Mouse (Mus musculus): Measurements from ENCODE around the gene Msx1.

Gene Msx1

DNA sequence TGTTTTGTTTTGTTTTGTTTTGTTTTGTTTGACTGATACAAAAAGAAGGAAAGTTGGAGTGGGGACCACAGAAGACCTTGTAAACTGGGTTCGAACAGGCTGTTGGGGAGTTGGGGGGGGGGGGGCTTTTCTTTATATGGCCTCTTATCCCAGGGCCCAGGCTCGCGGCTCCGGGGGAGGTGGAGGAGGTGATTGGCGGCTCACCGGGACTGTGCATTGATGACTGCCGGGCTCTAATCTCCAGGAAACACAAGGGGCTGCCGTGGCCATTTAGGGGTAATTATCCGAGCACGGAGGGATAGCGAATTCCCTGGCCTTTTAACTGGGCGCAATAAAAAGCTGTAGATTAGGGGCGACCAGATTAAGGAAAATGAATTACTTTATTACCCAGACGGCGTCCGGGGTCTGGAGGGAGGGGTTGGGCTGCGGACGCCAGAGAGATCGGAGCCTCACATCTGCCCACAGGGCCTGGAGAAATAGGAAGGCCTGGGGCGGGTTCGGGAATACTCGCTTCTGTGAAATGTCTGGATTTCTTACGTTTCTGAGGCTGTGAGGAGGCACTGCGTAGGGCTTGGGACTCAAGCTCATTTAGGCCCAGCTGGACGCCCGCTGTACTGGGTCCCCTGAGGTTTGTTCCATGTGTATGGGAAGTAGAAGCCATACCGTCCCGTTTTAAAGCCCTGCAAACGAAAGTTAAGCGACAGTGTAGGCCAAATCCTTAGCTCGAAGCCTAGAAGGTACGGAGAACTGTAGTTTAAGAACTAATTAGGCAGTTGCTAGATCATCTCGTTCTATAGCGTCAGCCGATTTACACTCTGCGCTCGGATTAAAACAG lies 1.4 kb upstream of the Msx1 start:
- no peak for DNase-seq (ENCODE audit: low spot score)

DNA sequence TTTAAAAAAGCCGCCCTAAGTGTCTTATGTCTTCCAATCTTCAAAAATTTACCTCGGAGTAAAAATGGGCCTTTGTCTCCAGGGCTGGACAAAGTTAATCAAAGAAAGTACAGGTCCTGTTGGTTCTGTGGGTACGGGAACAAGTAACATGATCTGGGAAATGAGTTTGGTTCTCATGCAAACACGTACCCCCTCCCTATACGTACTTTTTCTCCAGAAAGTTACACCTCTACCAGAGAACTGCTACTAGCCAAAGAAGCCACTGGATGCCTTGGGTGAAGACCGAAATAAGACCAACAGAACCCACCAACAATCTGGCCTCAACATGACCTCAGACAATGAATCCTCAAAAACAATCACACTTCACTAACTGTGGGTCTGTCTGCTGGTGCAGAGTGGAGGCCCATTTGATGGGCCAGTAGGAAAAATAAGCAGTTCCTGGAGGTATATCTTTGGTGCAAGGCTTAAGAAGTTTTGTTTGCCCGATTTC lies 773 bp upstream of the Msx1 start:
- no peak for DNase-seq (ENCODE audit: low spot score)

DNA sequence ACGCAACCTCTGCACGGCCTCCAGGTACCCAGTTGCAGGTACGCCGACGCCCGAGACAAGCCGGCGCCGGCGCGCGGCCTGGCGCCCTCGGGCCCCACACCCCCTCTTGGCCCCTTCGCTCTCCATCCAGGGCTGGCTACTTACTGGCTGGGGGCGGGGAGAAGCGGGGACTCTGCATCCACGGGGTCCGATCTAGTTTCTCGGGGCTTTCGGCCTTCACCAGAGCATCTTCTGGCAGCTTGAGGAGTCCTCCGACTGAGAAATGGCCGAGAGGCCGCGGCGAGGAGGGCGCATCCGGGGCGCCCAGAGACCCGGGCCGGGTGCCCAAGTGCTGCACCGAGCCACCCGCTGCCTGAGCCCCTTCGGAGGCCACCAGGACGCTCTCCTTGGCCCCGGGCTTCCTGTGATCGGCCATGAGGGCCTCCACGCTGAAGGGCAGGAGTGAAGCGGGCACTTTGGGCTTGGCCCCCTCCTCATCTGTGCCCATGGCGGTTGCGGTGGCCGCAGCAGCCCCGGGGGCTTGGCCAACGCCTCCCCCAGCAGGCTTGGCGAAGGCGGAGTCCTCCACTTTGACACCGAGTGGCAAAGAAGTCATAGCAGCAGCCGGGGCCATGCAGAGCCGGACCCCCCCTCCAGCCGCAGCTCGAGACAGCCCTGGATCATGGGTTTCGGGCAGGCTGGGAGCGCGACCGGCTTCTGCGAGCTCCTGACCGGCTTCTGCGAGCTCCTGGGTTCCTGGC lies 492 bp downstream of the Msx1 start:
- no peak for DNase-seq (ENCODE audit: low spot score)

DNA sequence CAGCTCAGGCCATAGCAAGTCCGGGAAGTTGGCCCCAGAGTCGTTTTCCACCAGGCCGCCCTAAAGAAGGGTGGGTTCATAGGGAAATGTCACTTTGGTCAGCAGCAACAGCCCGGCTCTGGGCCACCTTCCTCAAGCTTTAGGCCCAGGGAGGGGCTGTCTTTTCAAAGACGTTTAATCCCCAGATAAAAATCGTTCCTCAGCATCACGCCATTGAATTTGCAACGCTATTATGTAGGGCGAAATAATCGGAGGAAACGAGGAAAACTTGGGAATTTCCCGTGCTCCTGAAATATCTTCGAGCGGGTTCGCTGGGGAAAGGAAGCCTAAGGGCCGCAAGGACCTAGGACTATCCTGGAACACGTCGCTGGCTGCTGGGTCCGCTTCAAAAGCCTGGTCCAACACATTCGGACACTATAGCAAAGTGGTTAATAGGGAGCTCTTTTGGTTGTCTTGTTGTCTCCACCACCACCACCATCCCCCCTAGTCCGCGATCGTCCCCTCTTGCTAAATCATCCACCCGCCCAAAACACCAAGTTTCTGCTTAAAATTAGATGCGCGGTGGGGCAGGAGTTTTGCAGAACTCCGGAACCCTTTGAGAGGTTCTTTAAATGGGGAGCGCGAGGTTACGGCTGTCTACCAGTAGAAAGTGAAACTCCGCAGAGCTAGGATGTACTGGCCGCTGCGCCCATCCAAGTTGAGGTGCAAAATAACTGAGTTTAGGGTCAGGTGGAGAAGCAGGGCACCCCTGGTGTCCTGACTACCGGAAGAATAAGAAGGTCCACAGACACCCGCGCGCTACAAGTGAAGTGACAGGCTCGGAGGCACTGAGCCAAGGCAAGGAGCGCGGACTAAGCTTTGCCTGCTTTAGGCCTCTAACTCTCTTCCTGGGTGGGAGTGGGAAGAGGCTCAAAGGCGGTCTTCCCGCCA lies 1.3 kb downstream of the Msx1 start:
- no peak for DNase-seq (ENCODE audit: low spot score)

DNA sequence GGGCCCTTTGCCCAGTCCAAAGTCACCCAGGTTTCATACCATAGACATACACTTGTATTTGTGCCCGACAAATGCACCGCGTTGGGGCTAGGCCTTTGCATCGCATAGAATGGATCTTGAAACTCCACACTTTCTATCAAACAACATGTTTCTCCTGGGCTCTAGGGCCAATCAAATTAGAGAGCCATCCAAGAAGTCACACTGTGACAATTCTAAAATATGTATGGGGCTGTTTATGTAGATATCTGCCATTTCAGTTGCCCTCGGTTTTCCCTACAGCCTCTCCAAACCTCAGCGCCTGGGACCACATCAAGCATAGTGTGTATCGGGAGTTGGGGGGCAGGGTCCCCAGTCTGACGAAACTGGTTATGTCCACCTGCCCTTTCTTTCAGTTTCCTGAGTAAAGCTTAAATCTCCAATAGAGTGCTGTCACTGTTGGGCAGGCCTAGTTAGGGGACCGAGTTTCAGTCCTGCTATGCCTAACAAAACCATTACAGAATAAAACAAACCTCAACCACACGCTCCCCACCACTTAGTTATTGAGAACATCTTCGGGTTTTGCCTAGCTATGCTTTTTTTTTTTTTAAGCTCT lies 2.2 kb downstream of the Msx1 start:
- no peak for DNase-seq (ENCODE audit: low spot score)

DNA sequence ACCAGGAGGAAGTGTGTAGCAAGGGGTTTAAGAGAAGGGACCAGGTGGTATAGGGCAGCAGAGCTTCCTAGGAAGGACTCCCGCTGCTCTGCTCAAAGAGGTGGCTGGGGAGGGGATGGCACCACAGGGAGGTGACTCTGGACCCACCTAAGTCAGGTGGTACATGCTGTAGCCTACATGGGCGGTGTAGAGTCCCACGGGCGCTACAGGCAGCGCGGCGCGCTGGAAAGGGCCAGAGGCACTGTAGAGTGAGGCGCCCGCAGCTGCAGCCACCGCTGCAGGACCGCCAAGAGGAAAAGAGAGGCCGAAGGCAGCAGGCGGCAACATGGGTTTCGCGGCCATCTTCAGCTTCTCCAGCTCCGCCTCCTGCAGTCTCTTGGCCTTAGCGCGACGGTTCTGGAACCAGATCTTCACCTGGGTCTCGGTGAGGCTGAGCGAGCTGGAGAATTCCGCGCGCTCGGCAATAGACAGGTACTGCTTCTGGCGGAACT lies 3.2 kb downstream of the Msx1 start:
- DNase-seq (ENCODE audit: low spot score) = no peak

DNA sequence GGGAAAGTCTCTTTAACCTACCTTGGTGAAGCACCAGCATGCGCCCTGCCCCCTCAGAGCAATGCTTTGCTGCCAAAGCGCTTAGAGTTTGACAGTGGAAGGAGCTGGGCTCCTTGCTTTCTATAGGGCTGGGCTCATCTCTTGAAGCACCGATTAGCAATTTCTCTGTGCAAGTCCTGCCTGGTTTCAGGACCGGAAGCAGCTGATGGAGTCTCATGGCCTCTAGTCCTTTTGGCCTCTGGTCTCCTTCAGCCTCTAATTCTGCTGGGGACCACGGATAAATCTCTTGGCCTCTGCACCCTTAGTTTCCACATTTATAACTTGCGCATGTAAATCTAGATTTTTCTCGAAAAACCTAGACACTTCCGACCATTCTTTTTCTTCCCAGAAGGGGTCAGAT lies 3.7 kb downstream of the Msx1 start:
- no peak for DNase-seq (ENCODE audit: low spot score)

DNA sequence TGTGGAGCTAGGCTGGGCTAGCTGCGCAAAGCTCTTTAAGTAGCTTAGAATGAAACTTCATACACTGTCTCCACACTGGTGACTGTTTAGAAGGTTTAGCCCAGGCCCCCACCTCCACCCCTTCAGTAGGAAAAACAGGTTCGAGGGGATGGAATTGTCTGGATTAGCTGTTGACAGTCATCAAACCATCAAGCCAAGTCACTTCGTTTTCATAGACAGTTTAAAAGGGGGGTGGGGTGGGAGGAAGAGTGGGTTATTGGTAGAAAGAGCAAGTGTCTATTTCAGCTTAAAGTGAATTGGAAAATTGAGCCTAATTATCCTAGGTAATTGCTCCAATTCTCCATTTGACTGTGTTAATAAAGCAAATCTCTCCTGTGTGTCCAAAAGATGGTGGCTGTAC lies 4.4 kb downstream of the Msx1 start:
- DNase-seq (ENCODE audit: low spot score) = no peak

DNA sequence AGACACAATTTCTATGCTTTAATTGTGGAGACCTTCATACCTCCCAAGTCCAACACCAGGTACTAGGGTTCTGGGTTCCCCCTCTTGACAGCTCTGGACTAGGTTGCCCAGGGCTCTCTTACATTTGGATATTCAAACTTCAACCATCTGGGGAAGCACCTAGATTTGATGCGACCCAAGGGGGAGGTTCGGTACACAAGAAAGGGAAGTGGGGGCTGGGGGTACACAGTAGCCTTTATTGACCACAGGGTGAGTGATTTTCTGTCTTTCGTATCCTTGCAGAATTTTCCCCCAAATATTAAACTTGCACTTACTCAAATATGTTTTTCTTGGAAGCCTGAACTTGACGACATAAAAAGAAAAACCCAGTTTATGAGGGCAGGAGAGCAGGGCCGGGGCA lies 4.8 kb downstream of the Msx1 start:
- no peak for DNase-seq (ENCODE audit: low spot score)

DNA sequence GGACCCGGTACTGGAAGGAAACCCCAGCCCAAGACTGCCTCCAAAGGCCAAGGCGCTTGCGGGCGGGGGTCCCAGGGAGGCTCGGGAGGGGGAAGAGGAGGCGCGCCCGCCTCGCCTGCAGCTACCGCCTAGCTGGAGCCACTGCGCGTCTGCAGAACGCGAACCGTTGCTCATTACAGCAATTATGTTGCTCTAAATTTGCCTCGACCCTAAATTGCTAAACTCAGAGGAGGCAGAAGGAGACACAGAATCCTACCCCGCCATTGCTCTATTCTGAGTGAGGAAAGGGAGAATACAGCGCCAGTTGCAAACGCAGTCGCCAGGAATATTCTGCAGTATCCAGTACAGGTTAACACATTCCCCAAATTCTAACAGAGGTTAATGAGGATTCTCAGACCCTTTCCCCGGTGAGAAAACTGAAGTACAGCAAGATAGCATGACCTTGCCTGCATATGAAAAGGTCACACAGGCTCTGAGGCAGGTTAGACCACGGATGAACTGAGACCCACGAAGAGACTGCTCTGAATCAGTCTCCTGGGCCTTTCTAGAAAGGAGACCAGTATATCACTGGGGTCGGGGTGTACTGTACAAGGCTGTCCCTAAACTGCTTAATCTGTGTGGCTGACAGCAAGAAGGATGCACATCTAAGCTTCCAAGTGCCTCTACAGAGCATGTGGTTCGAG lies 5.7 kb downstream of the Msx1 start:
- DNase-seq (ENCODE audit: low spot score) = no peak

DNA sequence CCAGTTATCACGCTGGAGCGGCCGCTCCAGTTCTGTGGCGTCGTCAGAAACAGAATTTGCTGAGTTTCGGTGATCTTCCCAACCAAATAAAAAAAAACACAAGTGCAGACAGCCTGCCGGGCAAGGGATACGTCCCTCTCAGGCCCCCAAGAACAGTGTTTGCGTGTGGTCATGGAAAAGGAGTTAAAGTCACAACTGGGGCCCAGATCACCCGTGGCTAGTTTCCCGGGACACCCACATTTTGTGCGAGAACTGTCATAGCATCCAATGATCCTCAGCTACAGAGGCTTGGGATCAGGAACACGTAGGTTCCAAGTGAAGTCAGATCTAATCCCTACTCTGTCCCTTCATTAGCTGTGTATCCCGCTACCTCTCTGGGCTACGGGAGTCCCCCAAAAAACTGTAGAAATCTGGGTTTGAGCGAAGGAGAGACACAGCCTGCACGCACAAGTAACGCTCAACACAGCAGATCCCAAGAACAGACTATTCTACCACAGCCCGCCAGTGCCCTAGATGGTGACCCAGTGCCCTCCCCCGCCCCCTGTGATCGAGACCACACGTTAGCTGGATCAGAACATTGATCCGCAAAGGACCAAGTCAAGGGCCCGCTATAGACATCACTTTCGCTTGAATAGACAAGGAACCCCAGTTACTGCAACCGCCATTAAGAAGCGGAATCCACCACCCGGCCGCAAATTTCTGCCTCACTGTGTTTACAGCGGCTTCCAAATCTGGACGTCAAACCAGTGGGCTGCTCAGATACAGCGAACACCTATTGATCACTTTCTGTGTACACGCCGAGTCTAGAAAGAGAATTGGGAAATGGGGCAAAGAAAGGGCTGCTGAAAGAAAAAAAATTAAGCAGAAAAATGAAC lies 6.5 kb downstream of the Msx1 start:
- DNase-seq (ENCODE audit: low spot score) = no peak

DNA sequence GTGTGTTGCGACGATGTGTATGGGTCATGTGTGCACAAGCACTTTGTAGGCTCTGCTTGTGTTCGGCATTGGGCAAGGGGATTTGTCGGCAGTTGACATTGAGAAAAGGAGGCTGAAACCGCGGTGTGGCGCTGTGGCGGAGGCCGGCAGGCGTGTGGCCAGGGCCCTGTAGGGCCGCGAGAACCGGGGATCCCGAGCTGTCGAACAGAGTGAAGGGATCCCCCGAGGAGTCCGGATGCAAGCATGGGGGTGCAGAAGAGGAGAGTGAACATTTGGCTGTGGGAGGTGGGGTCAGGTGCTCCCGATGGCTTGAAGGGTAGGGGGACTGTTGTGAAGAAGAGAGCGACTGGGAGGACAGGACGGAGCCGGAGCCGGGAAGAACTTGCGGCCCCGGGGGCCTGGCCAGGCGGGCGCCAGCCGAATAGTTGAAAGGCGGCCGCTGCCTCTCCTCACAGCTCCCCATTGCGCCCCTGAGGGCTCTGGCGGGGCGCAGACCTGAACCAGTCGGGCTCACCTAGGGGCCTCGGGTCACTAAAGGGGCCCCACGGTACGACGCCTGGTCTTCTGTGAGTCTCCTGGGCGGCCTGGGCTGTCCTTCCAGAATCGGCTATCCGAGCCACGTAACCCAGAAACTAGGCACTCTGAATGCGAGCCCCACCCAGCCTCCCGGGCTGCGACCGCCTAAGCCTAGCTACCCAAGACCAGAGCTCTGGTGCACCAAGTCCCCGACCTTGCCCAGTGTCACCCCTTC lies 7.3 kb downstream of the Msx1 start:
- DNase-seq (ENCODE audit: low spot score) = no peak

DNA sequence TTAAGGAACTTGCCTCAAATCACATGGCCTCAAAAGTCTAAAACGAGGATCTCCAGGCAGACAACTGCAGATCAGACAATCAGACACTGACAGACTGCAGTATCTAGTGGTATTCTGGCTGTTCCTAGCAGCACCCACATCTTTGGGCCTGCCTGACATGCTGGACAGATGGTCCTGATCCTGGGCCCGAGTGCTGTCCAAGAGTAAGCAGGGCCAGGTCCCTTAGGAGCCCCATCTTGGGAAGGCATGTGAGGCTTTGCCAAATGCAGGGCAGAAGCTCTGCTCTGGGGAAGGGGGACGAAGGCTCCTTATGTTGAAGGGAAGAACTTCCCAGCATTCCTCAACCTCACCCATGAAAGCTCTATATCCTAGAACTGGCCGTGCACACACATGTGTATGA lies 8.5 kb downstream of the Msx1 start:
- no peak for DNase-seq (ENCODE audit: low spot score)

DNA sequence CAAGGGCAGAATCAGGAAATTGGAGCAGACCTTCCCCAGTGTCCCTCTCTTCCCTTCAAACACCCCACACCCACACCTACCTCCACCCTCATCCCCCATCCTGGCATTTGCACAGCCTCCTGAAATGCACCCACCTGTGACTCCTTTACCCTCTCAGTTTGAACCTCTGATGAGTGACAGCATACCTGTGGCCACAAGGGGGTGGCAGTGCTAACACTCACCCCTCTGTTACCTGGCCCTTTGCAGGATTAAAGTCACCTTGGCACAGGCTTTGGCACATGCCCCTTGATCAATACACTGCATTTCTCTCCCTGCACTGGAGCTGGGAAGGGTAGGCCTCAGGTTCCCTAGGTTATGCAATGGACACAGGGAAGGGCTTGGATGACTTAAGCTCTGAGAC lies 10.2 kb downstream of the Msx1 start:
- no peak for DNase-seq (ENCODE audit: low spot score)

DNA sequence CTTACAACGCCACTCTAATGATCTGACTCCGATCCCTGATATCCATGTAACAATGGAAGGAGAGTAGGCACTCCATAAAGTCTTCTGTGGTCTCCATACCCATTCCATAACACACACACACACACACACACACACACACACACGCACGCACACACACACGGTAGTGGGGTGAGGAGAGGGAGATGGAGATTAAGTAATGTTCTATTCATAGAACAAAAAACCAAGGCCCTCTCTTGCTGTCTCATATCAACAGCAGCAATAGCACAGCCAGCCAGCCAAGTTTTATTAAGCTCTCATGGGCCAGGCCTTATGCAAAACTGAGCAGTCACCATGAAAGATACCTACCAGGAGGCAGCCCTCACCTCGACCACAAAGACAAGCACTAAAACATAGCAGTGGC lies 19.1 kb downstream of the Msx1 start:
- DNase-seq (ENCODE audit: low spot score) = no peak

DNA sequence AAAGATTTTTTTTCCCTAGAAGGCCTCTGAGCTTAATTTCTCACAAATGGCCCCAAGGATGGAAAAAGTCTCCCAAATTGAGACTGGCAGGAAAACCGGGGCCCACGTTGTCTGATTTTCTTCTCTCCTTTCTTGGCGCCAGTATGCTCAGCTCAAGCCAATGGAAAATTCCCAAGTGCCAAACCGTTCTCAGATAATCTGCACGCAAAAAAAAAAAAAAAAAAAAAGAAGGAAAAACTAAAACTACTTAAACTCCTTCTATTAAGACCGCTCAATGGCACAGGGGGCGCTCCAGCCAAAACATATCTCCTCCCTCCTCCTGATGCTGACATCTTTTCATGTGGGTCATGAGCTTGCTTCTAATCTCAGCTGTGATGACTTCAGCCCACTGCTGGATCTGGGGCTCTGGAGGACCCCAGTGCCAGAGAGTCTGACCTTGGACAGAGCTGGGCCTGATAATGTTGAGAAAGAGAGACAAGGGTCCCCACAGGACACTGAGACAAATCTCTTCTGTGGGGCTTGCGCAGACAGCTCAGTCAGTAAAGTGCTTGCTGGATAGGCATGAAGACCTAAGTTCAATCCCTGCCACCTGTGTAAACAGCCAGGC lies 19.8 kb downstream of the Msx1 start:
- DNase-seq (ENCODE audit: low spot score) = no peak

DNA sequence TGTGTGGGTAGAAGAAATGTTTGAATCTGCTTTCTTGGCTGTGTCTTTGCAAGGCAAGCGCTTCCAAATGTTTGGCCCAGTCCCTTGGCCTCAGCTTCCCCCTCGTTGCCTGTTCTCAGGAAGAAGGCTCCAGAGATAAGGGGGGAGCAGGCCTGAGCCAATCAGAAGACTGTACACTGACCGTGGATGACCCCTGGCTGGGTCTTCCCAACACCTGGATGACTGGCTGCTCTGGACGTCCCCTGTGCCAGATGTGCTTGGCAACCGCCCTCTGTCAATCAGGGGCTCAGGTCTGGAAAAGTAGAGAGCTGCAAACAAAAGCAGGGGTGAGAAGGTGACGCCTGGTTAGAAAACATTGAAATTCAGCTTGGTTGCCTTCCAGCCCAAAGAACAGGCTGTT lies 27.1 kb downstream of the Msx1 start:
- DNase-seq (ENCODE audit: low spot score) = no peak

DNA sequence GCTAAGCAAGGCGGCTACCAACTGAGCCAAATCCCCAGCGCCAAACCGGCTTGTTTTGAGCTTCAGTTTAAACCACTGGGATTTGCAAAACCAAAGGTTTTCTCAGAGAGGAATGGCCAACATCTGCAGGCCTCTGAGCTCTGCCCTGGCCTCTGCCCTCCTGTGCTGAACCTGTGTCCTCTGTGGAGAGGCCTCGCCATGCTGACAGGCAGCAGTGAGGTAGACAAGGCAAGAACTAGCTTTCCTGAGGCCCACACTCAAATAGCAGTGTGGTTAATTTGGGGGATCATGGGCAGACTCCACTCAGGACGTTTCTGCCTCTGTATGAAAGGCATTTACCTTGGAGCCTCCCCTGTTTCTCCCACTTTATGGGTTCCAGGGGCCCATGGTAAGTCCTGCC lies 27.6 kb downstream of the Msx1 start:
- DNase-seq (ENCODE audit: low spot score) = no peak

DNA sequence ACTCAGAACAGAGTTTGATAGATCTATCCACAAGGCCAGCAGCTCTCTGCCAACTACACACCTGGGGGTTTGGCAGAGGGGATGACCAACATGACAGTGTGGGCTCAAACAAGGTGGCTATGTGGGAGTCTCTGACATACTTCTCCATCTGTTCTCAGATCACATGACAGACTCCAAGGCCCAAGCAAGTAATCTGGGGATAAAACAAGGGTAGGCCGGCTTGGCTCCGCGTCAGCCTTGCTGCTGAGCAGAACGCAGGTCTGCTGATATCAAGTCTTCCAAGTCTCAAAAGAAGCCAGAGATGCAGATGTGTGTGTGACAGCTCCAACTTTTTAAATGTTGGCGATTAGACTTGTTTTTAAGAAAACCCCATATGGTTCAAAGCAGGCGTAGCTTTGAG lies 28.7 kb downstream of the Msx1 start:
- DNase-seq (ENCODE audit: low spot score) = no peak

All from ovary, adult 18-20 months (tissue).